Mouse (Mus musculus) myocyte (in vitro differentiated cells): ENCODE results near the gene Pdzd2.

Experiments
- E2F4 ChIP-seq: IDR thresholded peaks from one replicate; pipeline ENCODE4 v1.6.1; 2011; ENCODE audit warnings: mild to moderate bottlenecking, control low read depth, moderate library complexity; ENCODE audit not compliant: insufficient read depth
- POLR2A ChIP-seq: IDR thresholded peaks from one replicate; pipeline ENCODE4 v1.6.1; 2011; ENCODE audit warnings: low read depth, mild to moderate bottlenecking, control low read depth, moderate library complexity; ENCODE audit not compliant: insufficient read length

- TF ChIP-seq POLR2A (no peak), E2F4 (no peak)
Observed at GRCm38 (mm10) chr15:12634921-12635320, 104.8 kb downstream of the Pdzd2 start.
